8 mouse cellular contexts compared by ENCODE assay signal in genomic region chr6:126848712-126849704, GRCm38 (mm10). TPM values are rescaled to one million over a fixed set of nuclear protein-coding genes. Genes with fewer than 3 reads are reported as not detected.
DNase-seq lines count a peak whose midpoint lies in the region; ATAC-seq lines count a peak whose summit lies in the region.

TSS of gene Ndufa9 (minus strand) at chr6:126849136.

- peak within 1 kb of the TSS; percentile 83 for H3K27ac ChIP-seq in hindbrain, embryonic 15.5 days (replicated peaks)

- WGBS in hindbrain, embryonic 15.5 days = 6% methylated on average over 46 of the region's 46 CpGs

- no peaks in the 10 kb centered on the region for H3K9me3 ChIP-seq in hindbrain, embryonic 15.5 days

- H3K4me2 ChIP-seq in hindbrain, embryonic 15.5 days = peak within 1 kb of the TSS; percentile 73

- peaks cover 5% of the 10 kb centered on the region for H3K36me3 ChIP-seq in hindbrain, embryonic 15.5 days

- H3K4me1 ChIP-seq in hindbrain, embryonic 15.5 days (replicated peaks) = peaks cover 19% of the 10 kb centered on the region

- no peaks in the 10 kb centered on the region for H3K27me3 ChIP-seq in hindbrain, embryonic 15.5 days

- peak within 1 kb of the TSS; percentile 71 for H3K9ac ChIP-seq in hindbrain, embryonic 15.5 days

- peak within 1 kb of the TSS; percentile 72 for H3K4me3 ChIP-seq in hindbrain, embryonic 15.5 days

- ATAC-seq in hindbrain, embryonic 15.5 days (ENCODE audit: low FRiP score, low read depth) = peak; percentile 91

- peak; percentile 92 for DNase-seq in T-cell, adult 2 months (ENCODE audit: low spot score)
- DNase-seq in cerebellum, postnatal 36 days = peak; percentile 95 to 99
- peak; percentile 96 to 97 for DNase-seq in frontal cortex, postnatal 36 days (ENCODE audit: low spot score in 2 of 2)
- peak; percentile 89 for DNase-seq in left cerebral cortex, adult 11 months (ENCODE audit: low spot score)
- DNase-seq in lung, postnatal 4 days = peak; percentile 94 to 96
- peak; percentile 92 for DNase-seq in retina, postnatal 7 days (ENCODE audit: low read depth, low spot score)
- DNase-seq in urinary bladder, adult 2 months (ENCODE audit: low spot score) = peak; percentile 96

RNA-seq across cellular contexts. Expression of gene Ndufa9, which starts in this region (rescaled TPM):
- polyA plus RNA-seq in hindbrain, embryonic 15.5 days (2015; fragmentation: Nextera tagmentation; extraction: Ambion mirVana) = 185 and 194 TPM in 2 replicates
- 96.8 and 100 TPM in 2 replicates for polyA plus RNA-seq in urinary bladder, adult 2 months (2012; rRNA removed)

Comparison
In these comparisons a context has a peak if more than half of its experiments do, and no peak if none do; other contexts are left out.
1. Peak in every context shown above with its lines: DNase-seq, ATAC-seq, H3K4me3 ChIP-seq and H3K27ac ChIP-seq.